Mouse (Mus musculus): ENCODE data around the gene Cldn34b4. TPM values are rescaled to one million over a fixed set of nuclear protein-coding genes. Genes with fewer than 3 reads are reported as not detected.

The Cldn34b4 gene
- total RNA-seq (2021): not detected
- long read RNA-seq, experiment 1: 0 reads
- long read RNA-seq, experiment 2: 0 reads

DNA sequence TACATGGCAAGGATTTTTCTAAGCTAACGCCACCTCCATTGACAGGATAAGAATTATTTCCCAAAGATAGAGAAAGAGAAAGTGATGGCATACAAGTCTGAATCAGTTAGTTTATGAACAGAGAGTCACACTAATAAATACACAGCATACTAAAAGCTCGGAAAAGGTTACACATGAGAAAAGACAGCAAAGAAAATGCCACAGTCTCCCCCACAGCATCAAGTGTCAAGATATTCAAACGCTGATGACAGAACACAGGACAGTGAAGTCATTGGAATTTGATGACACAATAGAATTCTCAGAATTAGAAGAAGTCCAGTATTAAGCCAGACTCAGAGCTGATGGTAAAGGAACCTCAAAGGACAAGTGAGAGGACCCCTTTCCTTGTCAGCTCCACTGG lies at the start of gene Cldn34b4:
Cldn34b4 (plus strand) TSS at position 301 of the 400 bp plus-strand sequence.
- no peak for DNase-seq
- intact Hi-C loops (cut with DNase I; ENCODE audit: low total_unique reads): no loop called here

Other genes starting within 250 kb of the Cldn34b4 start
- gene Cldn34b3, start 129.0 kb upstream of the Cldn34b4 start, total RNA-seq (2021): not detected
- not detected for gene Cldn34d, start 209.6 kb downstream of the Cldn34b4 start, total RNA-seq (2021)